Mouse (Mus musculus) kidney, embryonic 15.5 days (tissue): ENCODE data around the gene Cdk6. TPM values are rescaled to one million over a fixed set of nuclear protein-coding genes. Genes with fewer than 3 reads are reported as not detected.
A peak's percentile ranks its signal among the peaks of the same experiment; 100 is the strongest.
"Not testable (repeated sequence)": the region's sequence is repeated elsewhere in the genome, so short reads cannot be mapped to it uniquely, and the experiment has no call there.

Experiments
- ATAC-seq: fragments of 200-750 bp; cut with Nextera tagmentation; replicated peaks from 2 replicates; pipeline ENCODE4 v1.8.0; 2017; ENCODE audit warnings: moderate TSS enrichment; ENCODE audit not compliant: low FRiP score
- H3K27ac ChIP-seq: fragments of 300-500 bp; sonication (generic); 2 replicates; pipeline ENCODE4 v1.5.1; 2015; ENCODE audit warnings: mild to moderate bottlenecking, inconsistent platforms
- H3K27me3 ChIP-seq: fragments of 300-500 bp; sonication (generic); 2 replicates; pipeline ENCODE4 v1.6.1; 2015; ENCODE audit warnings: inconsistent platforms
- H3K36me3 ChIP-seq: fragments of 300-500 bp; sonication (generic); 2 replicates; pipeline ENCODE4 v1.6.1; 2015; ENCODE audit warnings: inconsistent platforms
- H3K4me1 ChIP-seq: fragments of 300-500 bp; sonication (generic); 2 replicates; pipeline ENCODE4 v1.6.1; 2015; ENCODE audit warnings: inconsistent platforms
- H3K4me2 ChIP-seq: fragments of 300-500 bp; sonication (generic); 2 replicates; pipeline ENCODE4 v1.6.1; 2015; ENCODE audit warnings: moderate library complexity, mild to moderate bottlenecking, inconsistent platforms
- H3K4me3 ChIP-seq: fragments of 300-500 bp; sonication (generic); replicated peaks from 2 replicates; pipeline ENCODE4 v1.5.1; 2015; ENCODE audit warnings: mild to moderate bottlenecking, inconsistent platforms
- H3K9ac ChIP-seq: fragments of 300-500 bp; sonication (generic); 2 replicates; pipeline ENCODE4 v1.6.1; 2015; ENCODE audit warnings: mild to moderate bottlenecking, inconsistent platforms
- H3K9me3 ChIP-seq: fragments of 300-500 bp; sonication (generic); replicated peaks from 2 replicates; pipeline ENCODE4 v1.6.1; 2016; ENCODE audit warnings: inconsistent platforms
- WGBS: fragments of 180-500 bp; shearing (Covaris S2); methylation state at CpG from one replicate; pipeline ENCODE4 v1.1.7; 2015; ENCODE audit warnings: mixed read lengths; 5-methylcytosine and 5-hydroxymethylcytosine counted together
- polyA plus RNA-seq: library from polyadenylated mRNA; unstranded; fragments of >200 nt; fragmentation: Nextera tagmentation; extraction: Ambion mirVana; gene quantifications from 2 replicates; pipeline ENCODE4 v1.2.1, GENCODE M21; 2015

Gene Cdk6
- polyA plus RNA-seq: 21.0 and 22.3 TPM in 2 replicates

- WGBS: under 1% methylated on average over 58 of the region's 59 CpGs
Observed at GRCm38 (mm10) chr5:3341111-3341911, at the start of gene Cdk6. TSS of gene Cdk6 (plus strand) at chr5:3341485.

GRCm38 (mm10) chr5:3293666-3294065 lies 47.6 kb upstream of the Cdk6 start:
- Histone ChIP-seq H3K27me3 (no peaks in the 10 kb centered on the region), H3K4me3 (no peak overlapping the region), H3K27ac (no peak overlapping the region), H3K4me1 (no peaks in the 10 kb centered on the region), H3K4me2 (no peak overlapping the region), H3K9me3 (no peaks in the 10 kb centered on the region), H3K9ac (no peak overlapping the region), H3K36me3 (no peaks in the 10 kb centered on the region)
- ATAC-seq: no peak
- 82% methylated on average over 4 of the region's 4 CpGs for WGBS

More at GRCm38 (mm10) chr5:3341111-3341911, at the start of gene Cdk6:
- H3K9ac ChIP-seq: peak within 1 kb of the TSS; percentile 68
- peak; percentile 47 for ATAC-seq
- no peaks in the 10 kb centered on the region for H3K9me3 ChIP-seq
- H3K27ac ChIP-seq: peak within 1 kb of the TSS; percentile 90
- H3K4me2 ChIP-seq: peak within 1 kb of the TSS; percentile 99
- H3K4me1 ChIP-seq: peaks cover 10% of the 10 kb centered on the region
- peaks cover 12% of the 10 kb centered on the region for H3K27me3 ChIP-seq
- no peaks in the 10 kb centered on the region for H3K36me3 ChIP-seq
- H3K4me3 ChIP-seq: peak within 1 kb of the TSS; percentile 70

- no peaks in the 10 kb centered on the region for H3K36me3 ChIP-seq
- no peak for ATAC-seq
- no peak overlapping the region for H3K4me2 ChIP-seq
- H3K9me3 ChIP-seq: no peaks in the 10 kb centered on the region; the same call in 1 of the 2 replicates
- 87% methylated on average over 12 of the region's 12 CpGs for WGBS
- no peak overlapping the region for H3K9ac ChIP-seq
- no peaks in the 10 kb centered on the region for H3K27me3 ChIP-seq
- no peak overlapping the region for H3K4me3 ChIP-seq
- no peaks in the 10 kb centered on the region for H3K4me1 ChIP-seq
- no peak overlapping the region for H3K27ac ChIP-seq
Observed at GRCm38 (mm10) chr5:3300801-3301457, 40.4 kb upstream of the Cdk6 start.

GRCm38 (mm10) chr5:3301535-3301934 lies 39.8 kb upstream of the Cdk6 start:
- WGBS: 69% methylated on average over 5 of the region's 5 CpGs

GRCm38 (mm10) chr5:3303876-3304275 lies 37.4 kb upstream of the Cdk6 start:
- Histone ChIP-seq H3K27me3 (no peaks in the 10 kb centered on the region), H3K27ac (no peak overlapping the region), H3K36me3 (no peaks in the 10 kb centered on the region), H3K4me2 (no peak overlapping the region), H3K9ac (no peak overlapping the region), H3K4me3 (no peak overlapping the region), H3K9me3 (no peaks in the 10 kb centered on the region; the same call in 1 of the 2 replicates), H3K4me1 (no peaks in the 10 kb centered on the region)
- no peak for ATAC-seq
- WGBS: 87% methylated on average over 9 of the region's 9 CpGs

More at GRCm38 (mm10) chr5:3301535-3301934, 39.8 kb upstream of the Cdk6 start:
- Histone ChIP-seq H3K4me2 (no peak overlapping the region), H3K4me3 (no peak overlapping the region), H3K9ac (no peak overlapping the region), H3K4me1 (no peaks in the 10 kb centered on the region), H3K27me3 (no peaks in the 10 kb centered on the region), H3K36me3 (no peaks in the 10 kb centered on the region), H3K9me3 (no peaks in the 10 kb centered on the region; the same call in 1 of the 2 replicates), H3K27ac (no peak overlapping the region)
- ATAC-seq: no peak

GRCm38 (mm10) chr5:3306146-3306545 lies 35.1 kb upstream of the Cdk6 start:
- Histone ChIP-seq H3K4me1 (no peaks in the 10 kb centered on the region), H3K9ac (no peak overlapping the region), H3K4me3 (no peak overlapping the region), H3K36me3 (no peaks in the 10 kb centered on the region), H3K4me2 (no peak overlapping the region), H3K9me3 (no peaks in the 10 kb centered on the region; the same call in 1 of the 2 replicates), H3K27ac (no peak overlapping the region), H3K27me3 (no peaks in the 10 kb centered on the region)
- WGBS: 80% methylated on average over 1 of the region's 1 CpGs
- ATAC-seq: no peak

- Histone ChIP-seq H3K4me2 (no peak overlapping the region), H3K27ac (no peak overlapping the region), H3K9ac (no peak overlapping the region), H3K9me3 (no peaks in the 10 kb centered on the region; the same call in 1 of the 2 replicates), H3K36me3 (no peaks in the 10 kb centered on the region), H3K4me3 (no peak overlapping the region), H3K27me3 (no peaks in the 10 kb centered on the region), H3K4me1 (no peaks in the 10 kb centered on the region)
- ATAC-seq: no peak
Observed at GRCm38 (mm10) chr5:3309122-3309521, 32.2 kb upstream of the Cdk6 start.

- H3K4me2 ChIP-seq: no peak overlapping the region
- no peak overlapping the region for H3K4me3 ChIP-seq
- no peak overlapping the region for H3K9ac ChIP-seq
- no peaks in the 10 kb centered on the region for H3K9me3 ChIP-seq
- no peaks in the 10 kb centered on the region for H3K36me3 ChIP-seq
- no peak overlapping the region for H3K27ac ChIP-seq
- no peaks in the 10 kb centered on the region for H3K27me3 ChIP-seq
- no peak for ATAC-seq
- WGBS: 84% methylated on average over 1 of the region's 1 CpGs
- H3K4me1 ChIP-seq: no peaks in the 10 kb centered on the region
Observed at GRCm38 (mm10) chr5:3309587-3309986, 31.7 kb upstream of the Cdk6 start.

- not testable (repeated sequence) for H3K27me3 ChIP-seq, ATAC-seq, H3K27ac ChIP-seq, H3K9me3 ChIP-seq, H3K4me2 ChIP-seq, H3K9ac ChIP-seq, H3K4me1 ChIP-seq, H3K36me3 ChIP-seq, H3K4me3 ChIP-seq
- WGBS: 92% methylated on average over 7 of the region's 7 CpGs
Observed at GRCm38 (mm10) chr5:3311156-3311555, 30.1 kb upstream of the Cdk6 start.

GRCm38 (mm10) chr5:3317724-3318123 lies 23.6 kb upstream of the Cdk6 start:
- H3K9ac ChIP-seq, ATAC-seq, H3K4me1 ChIP-seq, H3K9me3 ChIP-seq, H3K4me3 ChIP-seq, H3K27ac ChIP-seq, H3K4me2 ChIP-seq, H3K36me3 ChIP-seq, H3K27me3 ChIP-seq: not testable (repeated sequence)
- WGBS: 82% methylated on average over 5 of the region's 5 CpGs

- ATAC-seq: peak; percentile 60; the same call in 1 of the 2 replicates
- no peaks in the 10 kb centered on the region for H3K9me3 ChIP-seq
- no peaks in the 10 kb centered on the region for H3K36me3 ChIP-seq
- H3K4me2 ChIP-seq: no peak overlapping the region
- H3K9ac ChIP-seq: no peak overlapping the region
- H3K4me3 ChIP-seq: no peak overlapping the region
- H3K27ac ChIP-seq: no peak overlapping the region
- no peaks in the 10 kb centered on the region for H3K27me3 ChIP-seq
- no peaks in the 10 kb centered on the region for H3K4me1 ChIP-seq
- 19% methylated on average over 1 of the region's 1 CpGs for WGBS
Observed at GRCm38 (mm10) chr5:3320225-3320624, 21.1 kb upstream of the Cdk6 start.

GRCm38 (mm10) chr5:3322052-3322451 lies 19.2 kb upstream of the Cdk6 start:
- H3K9me3 ChIP-seq: no peaks in the 10 kb centered on the region
- no peak for ATAC-seq
- WGBS: 75% methylated on average over 6 of the region's 6 CpGs

More at GRCm38 (mm10) chr5:3322052-3322451, 19.2 kb upstream of the Cdk6 start:
- Histone ChIP-seq H3K36me3 (no peaks in the 10 kb centered on the region), H3K27ac (no peak overlapping the region), H3K27me3 (no peaks in the 10 kb centered on the region), H3K4me1 (no peaks in the 10 kb centered on the region), H3K4me3 (no peak overlapping the region), H3K4me2 (no peak overlapping the region), H3K9ac (no peak overlapping the region)
